Mouse (Mus musculus): ENCODE measurements around the gene Ring1. TPM values are rescaled to one million over a fixed set of nuclear protein-coding genes. Genes with fewer than 3 reads are reported as not detected.
A peak's percentile ranks its signal among the peaks of the same experiment; 100 is the strongest.

Gene Ring1
- total RNA-seq (2014; rRNA removed): 19.1 and 22.1 TPM in 2 replicates
- polyA plus RNA-seq (2015; fragmentation: Nextera tagmentation; extraction: Ambion mirVana): 19.2 and 20.0 TPM in 2 replicates

DNA sequence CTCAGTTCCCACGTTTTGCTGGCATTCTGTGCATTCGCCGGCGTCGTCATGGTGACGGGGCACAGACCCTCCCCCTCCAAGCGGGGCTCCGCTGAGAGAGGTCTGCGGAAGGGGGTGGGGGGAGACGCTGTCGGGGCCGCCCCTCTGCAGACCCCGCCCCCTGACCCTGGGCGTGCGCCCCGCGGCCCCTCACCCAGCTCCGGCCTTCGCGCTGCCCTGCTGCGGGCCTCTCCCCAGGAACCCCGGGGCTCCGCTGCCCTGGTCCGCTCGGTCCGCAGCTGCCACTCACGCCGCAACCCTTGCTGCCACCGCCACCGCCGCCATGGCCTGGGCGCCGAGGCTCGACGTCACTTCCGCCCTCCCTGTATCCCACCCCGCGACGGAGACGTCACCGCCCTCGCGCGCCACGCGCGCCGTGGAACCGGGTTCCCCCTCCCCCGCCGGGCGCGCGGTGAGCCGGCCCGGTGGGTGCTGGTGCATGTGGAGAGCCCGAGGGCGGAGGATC is at the start of gene Ring1:
Gene Ring1, minus strand, starts transcription at position 364 of the 505 bp plus-strand sequence.
- H3K36me3 ChIP-seq (ENCODE audit: insufficient read depth, low read length): peaks cover 9% of the 10 kb centered on the region; the same call in 1 of the 2 replicates
- TF ChIP-seq CTCF (IDR thresholded peaks at IDR 0.05; ENCODE audit: low read depth): no peak
- WGBS: 1% methylated on average over 26 of the region's 58 CpGs
- peak within 1 kb of the TSS; percentile 87 for H3K4me3 ChIP-seq (ENCODE audit: low read length)
- DNase-seq (ENCODE audit: low spot score) (peak; percentile 94), ATAC-seq (peak; percentile 83)
- H3K27me3 ChIP-seq (ENCODE audit: insufficient read depth, low read length): no peaks in the 10 kb centered on the region
- peak within 1 kb of the TSS; percentile 98 for H3K4me2 ChIP-seq (ENCODE audit: low read depth, low read length)
- peaks cover 23% of the 10 kb centered on the region for H3K4me1 ChIP-seq (ENCODE audit: insufficient read depth, low read length)
- peak within 1 kb of the TSS; percentile 97 for H3K27ac ChIP-seq
- peak within 1 kb of the TSS; percentile 92 for H3K9ac ChIP-seq (replicated peaks; ENCODE audit: low read length)
- H3K9me3 ChIP-seq (ENCODE audit: low read length): no peaks in the 10 kb centered on the region

DNA sequence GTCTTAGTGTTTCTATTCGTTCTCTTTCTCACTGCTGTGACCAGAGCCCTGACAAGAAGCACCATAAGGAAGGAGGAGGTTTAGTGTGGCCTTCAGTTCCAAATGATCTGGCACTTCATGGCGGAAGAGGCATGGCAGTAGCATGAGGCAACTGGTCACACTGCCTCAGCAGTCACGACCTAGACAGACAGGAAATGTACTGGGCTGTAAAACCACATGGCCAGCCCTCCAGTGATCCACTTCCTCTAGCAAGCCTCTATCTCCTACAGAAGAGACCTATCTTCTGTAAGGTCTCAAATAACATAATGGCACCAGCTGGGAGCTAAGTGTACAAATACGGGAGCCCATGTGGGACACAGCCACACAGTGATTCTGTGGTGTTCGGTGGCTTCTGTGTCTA is 47.6 kb upstream of the Ring1 start:
- H3K4me3 ChIP-seq (ENCODE audit: low read length): no peak overlapping the region
- H3K27me3 ChIP-seq (ENCODE audit: insufficient read depth, low read length): peaks cover 3% of the 10 kb centered on the region; the same call in 1 of the 2 replicates
- no peaks in the 10 kb centered on the region for H3K36me3 ChIP-seq (ENCODE audit: insufficient read depth, low read length)
- H3K4me1 ChIP-seq (ENCODE audit: insufficient read depth, low read length): no peaks in the 10 kb centered on the region
- H3K27ac ChIP-seq: no peak overlapping the region
- no peak overlapping the region for H3K9ac ChIP-seq (replicated peaks; ENCODE audit: low read length)
- ATAC-seq: no peak
- no peak for DNase-seq (ENCODE audit: low spot score)
- WGBS: 76% methylated on average over 5 of the region's 5 CpGs
- no peaks in the 10 kb centered on the region for H3K9me3 ChIP-seq (ENCODE audit: low read length)
- no peak overlapping the region for H3K4me2 ChIP-seq (ENCODE audit: low read depth, low read length)
- no peak for TF ChIP-seq CTCF (IDR thresholded peaks at IDR 0.05; ENCODE audit: low read depth)

DNA sequence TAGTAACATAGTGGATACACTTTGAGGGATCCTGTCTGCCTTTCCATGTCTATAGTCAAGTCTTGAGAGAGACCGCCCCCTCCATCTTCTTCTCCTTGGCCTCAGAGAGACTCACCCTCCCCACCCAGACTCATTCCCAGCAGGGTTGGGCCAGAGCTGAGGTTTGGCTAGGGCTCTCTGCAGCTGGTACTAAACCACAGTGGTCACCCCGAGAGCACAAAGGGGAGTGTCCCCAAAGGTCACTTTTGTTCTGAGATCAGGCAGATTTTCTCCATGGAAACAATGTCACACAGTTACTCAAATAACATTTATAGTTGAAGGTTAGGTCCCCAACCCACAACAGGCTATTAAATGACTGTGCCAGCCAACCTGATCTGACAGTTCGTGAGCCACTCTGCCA is 44.4 kb upstream of the Ring1 start:
- no peak for ATAC-seq
- H3K36me3 ChIP-seq (ENCODE audit: insufficient read depth, low read length): no peaks in the 10 kb centered on the region
- no peak for DNase-seq (ENCODE audit: low spot score)
- no peak overlapping the region for H3K27ac ChIP-seq
- no peaks in the 10 kb centered on the region for H3K4me1 ChIP-seq (ENCODE audit: insufficient read depth, low read length)
- no peaks in the 10 kb centered on the region for H3K27me3 ChIP-seq (ENCODE audit: insufficient read depth, low read length)
- TF ChIP-seq CTCF (IDR thresholded peaks at IDR 0.05; ENCODE audit: low read depth): no peak
- H3K4me2 ChIP-seq (ENCODE audit: low read depth, low read length): no peak overlapping the region
- H3K9ac ChIP-seq (replicated peaks; ENCODE audit: low read length): no peak overlapping the region
- H3K4me3 ChIP-seq (ENCODE audit: low read length): no peak overlapping the region
- no peaks in the 10 kb centered on the region for H3K9me3 ChIP-seq (ENCODE audit: low read length)
- WGBS: 45% methylated on average over 3 of the region's 3 CpGs

DNA sequence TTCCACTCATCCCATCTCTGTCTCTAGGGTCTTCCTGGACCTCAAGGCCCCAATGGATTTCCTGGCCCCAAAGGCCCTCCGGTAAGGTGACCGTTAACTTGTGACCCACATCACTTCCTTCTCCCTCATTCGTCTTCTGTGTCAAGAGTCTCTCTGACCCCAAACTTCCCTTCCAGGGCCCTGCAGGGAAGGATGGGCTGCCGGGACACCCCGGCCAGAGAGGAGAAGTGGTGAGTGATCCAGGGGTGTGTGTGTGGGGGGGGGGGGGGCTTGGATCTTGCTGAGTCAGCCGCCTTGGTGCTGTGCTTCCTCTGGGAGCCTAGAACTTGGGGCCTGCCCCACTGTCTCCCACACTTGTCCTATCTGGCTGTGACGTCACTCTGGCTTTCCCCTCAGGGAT is 32.7 kb upstream of the Ring1 start:
- no peaks in the 10 kb centered on the region for H3K9me3 ChIP-seq (ENCODE audit: low read length)
- WGBS: 68% methylated on average over 7 of the region's 7 CpGs

DNA sequence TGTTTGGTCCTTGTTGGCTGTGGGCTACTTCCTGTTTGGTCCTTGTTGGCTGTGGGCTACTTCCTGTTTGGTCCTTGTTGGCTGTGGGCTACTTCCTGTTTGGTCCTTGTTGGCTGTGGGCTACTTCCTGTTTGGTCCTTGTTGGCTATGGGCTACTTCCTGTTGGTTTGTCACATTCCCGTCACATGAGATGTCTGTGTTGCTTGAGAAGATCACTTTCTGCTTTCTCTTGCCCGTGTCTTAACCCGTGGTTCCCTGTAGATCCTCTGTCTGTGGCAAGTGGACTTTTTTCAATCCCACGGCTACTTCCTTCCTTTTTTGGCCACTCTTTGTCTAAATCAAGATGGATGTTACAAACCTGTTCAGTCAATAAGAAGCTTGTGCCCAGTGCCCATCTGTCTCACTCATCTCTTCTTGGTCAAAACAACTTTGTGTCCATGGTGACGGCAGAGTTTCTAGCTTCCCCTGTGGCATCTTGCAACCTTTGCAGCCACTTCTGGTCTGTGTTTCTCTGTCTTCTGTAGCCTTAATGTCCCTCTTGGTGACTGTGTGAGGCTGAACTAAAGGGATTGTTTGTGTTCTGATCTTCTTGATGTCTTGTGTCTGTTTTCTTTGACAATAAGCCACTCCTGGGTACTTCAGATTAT is 23.0 kb upstream of the Ring1 start:
- H3K27ac ChIP-seq: no peak overlapping the region
- H3K4me3 ChIP-seq (ENCODE audit: low read length): no peak overlapping the region
- ATAC-seq (no peak), DNase-seq (ENCODE audit: low spot score) (no peak)
- no peaks in the 10 kb centered on the region for H3K36me3 ChIP-seq (ENCODE audit: insufficient read depth, low read length)
- H3K4me2 ChIP-seq (ENCODE audit: low read depth, low read length): no peak overlapping the region
- no peak for TF ChIP-seq CTCF (IDR thresholded peaks at IDR 0.05; ENCODE audit: low read depth)
- H3K4me1 ChIP-seq (ENCODE audit: insufficient read depth, low read length): no peaks in the 10 kb centered on the region
- no peak overlapping the region for H3K9ac ChIP-seq (replicated peaks; ENCODE audit: low read length)
- H3K27me3 ChIP-seq (ENCODE audit: insufficient read depth, low read length): no peaks in the 10 kb centered on the region
- WGBS: 94% methylated on average over 5 of the region's 5 CpGs
- H3K9me3 ChIP-seq (ENCODE audit: low read length): peaks cover 4% of the 10 kb centered on the region; the same call in 1 of the 2 replicates

More for the DNA sequence above, 32.7 kb upstream of the Ring1 start:
- no peak for ATAC-seq
- no peak for TF ChIP-seq CTCF (IDR thresholded peaks at IDR 0.05; ENCODE audit: low read depth)
- Histone ChIP-seq H3K4me2 (ENCODE audit: low read depth, low read length) (no peak overlapping the region), H3K4me1 (ENCODE audit: insufficient read depth, low read length) (no peaks in the 10 kb centered on the region), H3K36me3 (ENCODE audit: insufficient read depth, low read length) (no peaks in the 10 kb centered on the region), H3K9ac (replicated peaks; ENCODE audit: low read length) (no peak overlapping the region), H3K27ac (no peak overlapping the region), H3K27me3 (ENCODE audit: insufficient read depth, low read length) (no peaks in the 10 kb centered on the region), H3K4me3 (ENCODE audit: low read length) (no peak overlapping the region)
- no peak for DNase-seq (ENCODE audit: low spot score)

DNA sequence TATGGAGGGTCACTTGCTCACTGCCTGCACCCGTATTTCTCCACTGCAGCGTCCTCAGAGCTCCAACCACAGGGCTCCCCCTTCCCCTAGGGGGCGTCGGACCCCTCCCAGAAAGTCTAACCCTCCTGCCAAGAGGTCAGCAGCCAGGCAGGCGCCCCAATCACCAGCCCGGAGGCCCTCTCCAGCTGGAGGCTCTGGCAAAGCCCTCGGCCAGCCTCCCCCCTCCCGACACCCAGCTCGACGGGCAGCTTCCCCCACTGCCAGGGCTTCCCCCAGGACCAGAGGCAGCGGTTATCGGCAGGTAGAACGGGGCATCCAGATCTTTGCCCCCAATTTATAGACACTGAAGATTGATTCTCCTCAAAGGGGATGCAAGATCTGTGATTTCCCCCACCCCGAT is 21.5 kb upstream of the Ring1 start:
- no peaks in the 10 kb centered on the region for H3K4me1 ChIP-seq (ENCODE audit: insufficient read depth, low read length)
- H3K4me2 ChIP-seq (ENCODE audit: low read depth, low read length): no peak overlapping the region
- H3K36me3 ChIP-seq (ENCODE audit: insufficient read depth, low read length): no peaks in the 10 kb centered on the region
- TF ChIP-seq CTCF (IDR thresholded peaks at IDR 0.05; ENCODE audit: low read depth): no peak
- H3K9me3 ChIP-seq (ENCODE audit: low read length): peaks cover 4% of the 10 kb centered on the region; the same call in 1 of the 2 replicates
- H3K4me3 ChIP-seq (ENCODE audit: low read length): no peak overlapping the region
- H3K27ac ChIP-seq: no peak overlapping the region
- DNase-seq (ENCODE audit: low spot score) (no peak), ATAC-seq (no peak)
- WGBS: 78% methylated on average over 14 of the region's 14 CpGs
- no peaks in the 10 kb centered on the region for H3K27me3 ChIP-seq (ENCODE audit: insufficient read depth, low read length)
- H3K9ac ChIP-seq (replicated peaks; ENCODE audit: low read length): no peak overlapping the region
